Mouse (Mus musculus): ENCODE results near the gene Mybphl. TPM values are rescaled to one million over a fixed set of nuclear protein-coding genes. Genes with fewer than 3 reads are reported as not detected.

Gene Mybphl
- polyA plus RNA-seq, 1 experiment, result 0.12 TPM

DNA sequence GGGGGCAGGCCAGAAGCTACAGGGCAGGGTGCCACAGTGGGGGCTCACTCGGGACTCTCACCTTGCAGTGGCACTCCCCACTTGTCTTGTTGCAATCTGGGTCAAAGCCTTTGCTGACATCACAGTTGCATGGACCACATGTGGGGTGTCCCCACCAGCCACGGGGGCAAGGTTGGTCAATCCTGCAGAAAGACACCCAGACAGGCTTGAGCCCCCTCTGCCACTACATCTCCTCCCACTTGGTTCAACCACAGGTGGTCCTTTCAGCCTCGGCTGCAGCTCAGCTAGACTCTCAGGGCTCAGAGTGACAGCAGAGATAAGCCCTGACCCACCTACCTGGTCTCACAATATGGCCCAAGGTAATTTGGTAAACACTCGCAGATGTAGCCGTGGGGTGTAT lies 35.7 kb downstream of the Mybphl start:
- peaks cover 3% of the 10 kb centered on the region; the same call in 1 of the 2 replicates for H3K4me1 ChIP-seq (ENCODE audit: control insufficient read depth, insufficient read depth, low read length)
- H3K27ac ChIP-seq (ENCODE audit: control insufficient read depth, insufficient read depth, low read depth, low read length), result no peak overlapping the region
- H3K27me3 ChIP-seq (ENCODE audit: control insufficient read depth, insufficient read depth, low read length), result no peaks in the 10 kb centered on the region
- no peaks in the 10 kb centered on the region for H3K36me3 ChIP-seq (ENCODE audit: control insufficient read depth, insufficient read depth, low read length)
- H3K4me3 ChIP-seq (ENCODE audit: control insufficient read depth, low read depth, low read length), result no peak overlapping the region
- no peak for TF ChIP-seq CTCF (IDR thresholded peaks at IDR 0.05; ENCODE audit: control insufficient read depth, insufficient read depth, insufficient replicate concordance, low read depth, low read length)
- TF ChIP-seq POLR2A (IDR thresholded peaks at IDR 0.05; ENCODE audit: control insufficient read depth, low read depth, low read length), result no peak

DNA sequence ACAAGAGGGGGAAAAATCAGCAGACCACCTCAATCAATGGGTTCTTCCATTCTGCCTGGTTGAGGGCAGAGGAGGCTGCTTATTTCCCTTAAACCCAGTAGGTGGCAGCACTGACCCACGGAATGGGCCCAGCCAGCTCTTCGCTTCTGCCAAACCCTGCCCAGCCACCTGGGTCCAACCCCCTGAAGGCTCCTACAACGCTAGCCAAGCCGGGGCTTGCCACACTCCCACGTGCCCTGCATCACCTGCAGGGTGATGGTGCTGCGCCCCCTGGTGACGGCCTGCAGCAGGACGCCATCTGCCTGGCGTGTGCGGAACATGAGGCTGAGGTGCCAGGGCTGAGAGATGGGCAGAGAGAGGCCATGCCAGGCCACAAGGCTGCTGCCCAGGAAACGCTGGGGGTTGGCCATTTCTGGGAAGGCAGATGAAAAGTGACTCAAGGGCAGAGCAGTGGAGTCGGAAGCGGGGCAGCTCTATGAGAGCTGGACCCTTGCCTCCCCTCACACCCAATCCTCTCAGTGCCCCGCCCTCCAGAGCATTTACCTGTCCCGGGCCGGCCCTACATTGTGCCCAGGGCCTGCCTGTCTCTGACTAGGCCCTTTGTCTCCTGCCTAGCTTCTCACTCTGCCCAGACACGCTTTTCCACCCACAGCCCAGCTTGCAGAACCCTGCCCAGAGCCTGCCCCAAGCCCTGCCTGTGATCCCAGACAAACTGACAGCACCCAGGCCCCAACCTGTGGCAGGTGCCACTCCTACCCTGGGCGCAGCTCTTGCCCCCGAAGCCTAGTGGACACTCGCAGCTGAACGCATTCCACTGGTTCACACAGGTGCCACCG lies 37.2 kb downstream of the Mybphl start:
- H3K4me1 ChIP-seq (ENCODE audit: control insufficient read depth, insufficient read depth, low read length), result peaks cover 10% of the 10 kb centered on the region
- no peak overlapping the region for H3K4me3 ChIP-seq (ENCODE audit: control insufficient read depth, low read depth, low read length)
- no peaks in the 10 kb centered on the region for H3K27me3 ChIP-seq (ENCODE audit: control insufficient read depth, insufficient read depth, low read length)
- TF ChIP-seq POLR2A (IDR thresholded peaks at IDR 0.05; ENCODE audit: control insufficient read depth, low read depth, low read length) (no peak), CTCF (IDR thresholded peaks at IDR 0.05; ENCODE audit: control insufficient read depth, insufficient read depth, insufficient replicate concordance, low read depth, low read length) (peak; percentile 84)
- H3K27ac ChIP-seq (ENCODE audit: control insufficient read depth, insufficient read depth, low read depth, low read length), result no peak overlapping the region
- H3K36me3 ChIP-seq (ENCODE audit: control insufficient read depth, insufficient read depth, low read length), result no peaks in the 10 kb centered on the region

DNA sequence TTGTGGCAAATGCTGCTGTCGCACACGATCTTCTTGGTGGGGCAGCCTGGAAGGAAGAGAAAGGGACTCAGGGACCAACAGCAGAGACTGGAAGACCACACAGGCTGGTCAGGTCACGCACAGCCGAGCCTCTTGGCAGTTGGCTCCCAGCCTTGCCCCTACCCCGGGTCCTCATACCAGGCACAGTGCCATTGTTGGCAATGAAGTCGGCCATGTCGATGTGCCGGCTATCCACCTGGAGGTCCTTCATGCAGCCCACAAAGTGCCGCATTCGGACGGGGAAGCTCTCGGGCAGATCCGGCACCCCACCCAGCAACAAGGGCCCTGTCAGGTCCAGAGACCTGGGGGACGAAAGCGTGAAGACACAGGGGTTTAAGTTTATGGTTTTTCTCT lies 37.8 kb downstream of the Mybphl start:
- TF ChIP-seq POLR2A (IDR thresholded peaks at IDR 0.05; ENCODE audit: control insufficient read depth, low read depth, low read length), result no peak
- TF ChIP-seq CTCF (IDR thresholded peaks at IDR 0.05; ENCODE audit: control insufficient read depth, insufficient read depth, insufficient replicate concordance, low read depth, low read length), result no peak
- no peaks in the 10 kb centered on the region for H3K27me3 ChIP-seq (ENCODE audit: control insufficient read depth, insufficient read depth, low read length)
- H3K27ac ChIP-seq (ENCODE audit: control insufficient read depth, insufficient read depth, low read depth, low read length), result no peak overlapping the region
- H3K36me3 ChIP-seq (ENCODE audit: control insufficient read depth, insufficient read depth, low read length), result no peaks in the 10 kb centered on the region
- no peak overlapping the region for H3K4me3 ChIP-seq (ENCODE audit: control insufficient read depth, low read depth, low read length)
- H3K4me1 ChIP-seq (ENCODE audit: control insufficient read depth, insufficient read depth, low read length), result peaks cover 13% of the 10 kb centered on the region

DNA sequence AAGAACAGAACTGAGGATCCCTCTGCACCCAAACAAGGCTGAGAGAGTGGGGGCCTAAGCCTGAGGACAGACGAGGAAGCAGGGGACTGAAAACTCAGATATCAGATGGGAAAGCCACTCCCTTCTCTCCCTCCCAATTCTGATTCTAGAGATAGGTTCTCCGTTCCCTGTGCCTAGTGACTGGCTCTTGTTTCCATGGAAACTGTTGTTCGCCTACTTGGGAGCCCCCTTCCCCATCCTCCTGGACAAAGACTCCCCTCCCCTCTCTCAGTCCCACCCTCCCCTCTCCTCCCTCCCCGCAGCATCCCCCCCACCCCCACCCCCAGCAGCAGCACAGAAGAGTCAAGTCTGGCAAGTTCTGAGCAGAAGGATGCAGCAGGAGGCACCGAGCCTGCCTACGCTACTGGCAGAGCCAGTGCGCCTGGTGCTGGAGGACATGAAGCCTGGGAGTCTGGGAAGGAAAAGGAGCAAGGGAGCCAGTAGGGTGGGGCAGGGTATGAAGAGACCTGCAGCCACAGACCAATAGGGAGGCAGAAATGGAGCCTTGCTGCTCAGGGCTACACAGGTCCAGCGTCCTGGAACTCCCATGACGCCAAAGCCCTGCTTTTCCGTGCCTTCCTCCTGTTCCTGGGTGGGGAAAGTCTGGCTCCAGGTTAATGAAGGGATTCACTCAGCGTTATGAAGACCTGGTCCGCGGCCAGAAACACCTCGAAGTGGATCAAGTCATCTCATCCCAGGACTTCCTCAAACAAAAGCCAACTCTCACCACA lies 41.0 kb downstream of the Mybphl start:
- Histone ChIP-seq H3K36me3 (ENCODE audit: control insufficient read depth, insufficient read depth, low read length) (no peaks in the 10 kb centered on the region), H3K4me1 (ENCODE audit: control insufficient read depth, insufficient read depth, low read length) (peaks cover 13% of the 10 kb centered on the region), H3K27ac (ENCODE audit: control insufficient read depth, insufficient read depth, low read depth, low read length) (no peak overlapping the region), H3K27me3 (ENCODE audit: control insufficient read depth, insufficient read depth, low read length) (no peaks in the 10 kb centered on the region), H3K4me3 (ENCODE audit: control insufficient read depth, low read depth, low read length) (peak overlapping the region; percentile 68)
- no peak for TF ChIP-seq POLR2A (IDR thresholded peaks at IDR 0.05; ENCODE audit: control insufficient read depth, low read depth, low read length)

DNA sequence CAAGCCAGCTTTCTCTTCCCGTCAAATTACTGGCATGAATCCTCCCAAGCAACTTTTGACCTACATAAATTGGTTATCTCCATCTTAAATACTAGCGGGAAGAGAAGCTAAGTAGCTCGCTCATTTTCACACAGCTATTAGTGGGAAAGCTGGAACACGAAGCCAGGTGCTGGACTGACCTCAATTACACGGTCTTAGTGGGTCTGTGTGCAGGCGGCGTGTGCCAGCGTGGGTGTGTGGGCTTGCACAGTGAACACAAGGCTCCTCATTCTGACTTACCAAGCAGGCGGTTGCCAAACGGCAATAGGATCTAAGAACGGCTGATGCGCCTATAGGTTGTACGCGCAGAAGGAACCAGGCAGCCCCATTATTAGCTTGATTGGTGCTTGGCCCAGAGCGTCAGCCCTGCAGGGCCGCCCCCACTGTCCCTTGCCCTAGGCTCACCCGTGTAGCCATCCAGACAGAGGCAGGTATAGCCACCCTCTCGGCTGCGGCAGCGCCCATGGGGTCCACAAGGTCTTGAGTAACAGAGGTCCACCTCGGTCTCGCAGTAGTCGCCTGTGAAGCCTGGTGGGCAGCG lies 41.7 kb downstream of the Mybphl start:
- TF ChIP-seq POLR2A (IDR thresholded peaks at IDR 0.05; ENCODE audit: control insufficient read depth, low read depth, low read length) (0 out of 2 replicates have a peak, but pooled peaks have one; percentile 0), CTCF (IDR thresholded peaks at IDR 0.05; ENCODE audit: control insufficient read depth, insufficient read depth, insufficient replicate concordance, low read depth, low read length) (no peak)
- Histone ChIP-seq H3K27me3 (ENCODE audit: control insufficient read depth, insufficient read depth, low read length) (no peaks in the 10 kb centered on the region), H3K27ac (ENCODE audit: control insufficient read depth, insufficient read depth, low read depth, low read length) (no peak overlapping the region), H3K4me3 (ENCODE audit: control insufficient read depth, low read depth, low read length) (peak overlapping the region; percentile 68), H3K36me3 (ENCODE audit: control insufficient read depth, insufficient read depth, low read length) (no peaks in the 10 kb centered on the region), H3K4me1 (ENCODE audit: control insufficient read depth, insufficient read depth, low read length) (peaks cover 13% of the 10 kb centered on the region)

DNA sequence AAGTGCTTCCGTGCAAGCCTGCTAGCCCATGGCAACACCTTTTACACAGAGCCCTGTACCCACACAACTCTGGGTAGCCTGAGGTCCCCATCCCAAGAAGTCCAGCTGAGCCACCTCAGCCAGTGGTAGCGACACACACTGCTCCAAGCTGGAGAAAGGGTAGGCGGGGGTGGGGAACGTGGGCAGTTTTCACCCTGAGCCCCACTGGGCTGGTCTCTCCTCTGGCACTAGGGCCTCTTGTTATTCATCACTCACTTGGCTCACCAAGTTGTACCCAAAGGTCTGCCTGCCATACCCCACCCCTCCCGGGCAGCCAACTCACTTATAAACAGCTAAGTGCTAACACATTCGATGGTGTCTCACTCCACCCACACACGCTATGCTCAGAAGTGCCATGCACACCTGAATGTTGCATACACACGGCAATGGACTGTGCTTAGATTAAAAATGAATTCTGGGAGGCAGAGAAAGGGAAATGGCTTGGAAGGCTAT lies 43.9 kb downstream of the Mybphl start:
- Histone ChIP-seq H3K36me3 (ENCODE audit: control insufficient read depth, insufficient read depth, low read length) (no peaks in the 10 kb centered on the region), H3K4me1 (ENCODE audit: control insufficient read depth, insufficient read depth, low read length) (peaks cover 13% of the 10 kb centered on the region), H3K4me3 (ENCODE audit: control insufficient read depth, low read depth, low read length) (no peak overlapping the region)

More for the DNA sequence above, 43.9 kb downstream of the Mybphl start:
- TF ChIP-seq CTCF (IDR thresholded peaks at IDR 0.05; ENCODE audit: control insufficient read depth, insufficient read depth, insufficient replicate concordance, low read depth, low read length), result no peak
- TF ChIP-seq POLR2A (IDR thresholded peaks at IDR 0.05; ENCODE audit: control insufficient read depth, low read depth, low read length), result no peak
- H3K27ac ChIP-seq (ENCODE audit: control insufficient read depth, insufficient read depth, low read depth, low read length), result no peak overlapping the region
- no peaks in the 10 kb centered on the region for H3K27me3 ChIP-seq (ENCODE audit: control insufficient read depth, insufficient read depth, low read length)
